Mouse (Mus musculus) CH12.LX (cell line): ENCODE measurements at regions not wholly inside any gene's neighbourhood (a gene's known extent, or its start where the extent isn't known, plus 50 kb on each side); places are given as distances from the start of the nearest gene placed in this dataset.

ENCODE experiments used
- DNase-seq: peaks from one replicate; pipeline ENCODE4 v3.0.0-alpha.2; 2013; ENCODE audit errors: extremely low read depth
- H3K27ac ChIP-seq: 2 replicates; pipeline ENCODE4 v1.5.1; 2012; ENCODE audit warnings: low read depth, mild to moderate bottlenecking, control low read depth, moderate library complexity; ENCODE audit not compliant: insufficient read depth
- H3K27me3 ChIP-seq: replicated peaks from 2 replicates; pipeline ENCODE3; 2012; ENCODE audit warnings: inconsistent platforms
- H3K36me3 ChIP-seq, 2 experiments: replicated peaks in 1 of 2; 2 replicates each; pipeline versions ENCODE3 to v1.6.1; 2012; ENCODE audit warnings: inconsistent platforms in 1 of 2, low read length in 1 of 2, mild to moderate bottlenecking in 1 of 2, mixed read lengths in 1 of 2, moderate library complexity in 1 of 2; ENCODE audit not compliant: control insufficient read depth in 1 of 2, insufficient read depth in 1 of 2
- H3K4me1 ChIP-seq, 2 experiments: 2 replicates each; pipeline ENCODE4 v1.6.1; 2012; ENCODE audit warnings: inconsistent platforms in 1 of 2, moderate library complexity in 1 of 2; ENCODE audit not compliant: insufficient read depth in 2 of 2, control insufficient read depth in 1 of 2
- H3K4me2 ChIP-seq: 2 replicates; pipeline ENCODE4 v1.6.1; 2012; ENCODE audit warnings: low read depth, mild to moderate bottlenecking, control low read depth; ENCODE audit not compliant: poor library complexity, insufficient read depth, severe bottlenecking
- H3K4me3 ChIP-seq, 3 experiments: fragments of 150-350 bp in 1 of 3; sonication (generic) in 1 of 3; replicated peaks in 1 of 3; 2 replicates each; pipeline versions ENCODE3 to v1.5.1; 2011 to 2012; ENCODE audit warnings: low read depth in 2 of 3, low read length in 2 of 3, mild to moderate bottlenecking in 2 of 3, moderate library complexity in 2 of 3, control low read depth in 1 of 3, improper control_type of control experiment in 1 of 3, inconsistent platforms in 1 of 3, mixed read lengths in 1 of 3; ENCODE audit not compliant: poor library complexity in 1 of 3
- H3K79me2 ChIP-seq: replicated peaks from 2 replicates; pipeline ENCODE4 v1.6.1; 2012; ENCODE audit warnings: mild to moderate bottlenecking, moderate library complexity; ENCODE audit not compliant: control insufficient read depth, poor library complexity, insufficient read depth, severe bottlenecking; ENCODE audit errors: extremely low read depth
- H3K9ac ChIP-seq: 2 replicates; pipeline ENCODE4 v1.6.1; 2012; ENCODE audit warnings: low read depth, mild to moderate bottlenecking, control low read depth, moderate library complexity; ENCODE audit not compliant: insufficient read depth
- H3K9me3 ChIP-seq: replicated peaks from 2 replicates; pipeline ENCODE3; 2012; ENCODE audit warnings: low read length, inconsistent platforms, mixed read lengths
- CHD1 ChIP-seq: IDR thresholded peaks from 2 replicates; pipeline ENCODE4 v1.6.1; 2012; ENCODE audit warnings: low read depth, low read length, improper control_type of control experiment, inconsistent platforms
- CHD2 ChIP-seq: IDR thresholded peaks from 2 replicates; pipeline ENCODE4 v1.6.1; 2011; ENCODE audit warnings: low read length, improper control_type of control experiment
- CTCF ChIP-seq, 2 experiments: IDR thresholded peaks in 1 of 2; conservative IDR thresholded peaks in 1 of 2; 2 replicates each; pipeline ENCODE4 v1.5.1; 2011 to 2012; ENCODE audit warnings: low read depth in 2 of 2, low read length in 2 of 2, improper control_type of control experiment in 1 of 2, inconsistent platforms in 1 of 2, mild to moderate bottlenecking in 1 of 2, moderate library complexity in 1 of 2
- E2F4 ChIP-seq: IDR thresholded peaks from 2 replicates; pipeline ENCODE4 v1.6.1; 2011; ENCODE audit warnings: low read depth, low read length, improper control_type of control experiment; ENCODE audit not compliant: insufficient replicate concordance
- ETS1 ChIP-seq: conservative IDR thresholded peaks from 2 replicates; pipeline ENCODE4 v1.6.1; 2012; ENCODE audit warnings: low read depth, mild to moderate bottlenecking, inconsistent platforms, low read length, improper control_type of control experiment, moderate library complexity
- GABPA ChIP-seq: IDR thresholded peaks from 2 replicates; pipeline ENCODE4 v1.6.1; 2012; ENCODE audit warnings: low read depth, low read length, improper control_type of control experiment, inconsistent platforms; ENCODE audit not compliant: insufficient replicate concordance
- HCFC1 ChIP-seq: IDR thresholded peaks from 2 replicates; pipeline ENCODE4 v1.6.1; 2012; ENCODE audit warnings: low read depth, mild to moderate bottlenecking, inconsistent platforms, low read length, improper control_type of control experiment
- JUN ChIP-seq: IDR thresholded peaks from 2 replicates; pipeline ENCODE4 v1.6.1; 2011; ENCODE audit warnings: low read depth, mild to moderate bottlenecking, low read length, improper control_type of control experiment, moderate library complexity; ENCODE audit not compliant: insufficient read depth
- MAZ ChIP-seq: IDR thresholded peaks from 2 replicates; pipeline ENCODE4 v1.6.1; 2012; ENCODE audit warnings: low read depth, mild to moderate bottlenecking, inconsistent platforms, low read length, improper control_type of control experiment, moderate library complexity
- MEF2A ChIP-seq: IDR thresholded peaks from 2 replicates; pipeline ENCODE4 v1.6.1; 2014; ENCODE audit warnings: low read depth, mild to moderate bottlenecking, inconsistent platforms, low read length, improper control_type of control experiment, borderline replicate concordance
- MXI1 ChIP-seq: IDR thresholded peaks from 2 replicates; pipeline ENCODE4 v1.6.1; 2011; ENCODE audit warnings: mild to moderate bottlenecking, low read depth, low read length, improper control_type of control experiment
- POLR2A ChIP-seq: IDR thresholded peaks from 2 replicates; pipeline ENCODE4 v1.6.1; 2011; ENCODE audit warnings: low read depth, mild to moderate bottlenecking, improper control_type of control experiment, low read length
- RCOR1 ChIP-seq: conservative IDR thresholded peaks from 2 replicates; pipeline ENCODE4 v1.6.1; 2012; ENCODE audit warnings: low read depth, mild to moderate bottlenecking, inconsistent platforms, low read length, improper control_type of control experiment
- SMC3 ChIP-seq: IDR thresholded peaks from 2 replicates; pipeline ENCODE4 v1.6.1; 2011; ENCODE audit warnings: low read depth, low read length, improper control_type of control experiment
- TBP ChIP-seq: conservative IDR thresholded peaks from 2 replicates; pipeline ENCODE4 v1.6.1; 2011; ENCODE audit warnings: low read depth, low read length, improper control_type of control experiment
- USF2 ChIP-seq: conservative IDR thresholded peaks from 2 replicates; pipeline ENCODE4 v1.6.1; 2011; ENCODE audit warnings: low read depth, low read length, improper control_type of control experiment
- ZC3H11A ChIP-seq: IDR thresholded peaks from 2 replicates; pipeline ENCODE4 v1.6.1; 2012; ENCODE audit warnings: low read depth, mild to moderate bottlenecking, inconsistent platforms, low read length, improper control_type of control experiment
- ZMIZ1 ChIP-seq: IDR thresholded peaks from 2 replicates; pipeline ENCODE4 v1.6.1; 2012; ENCODE audit warnings: low read depth, mild to moderate bottlenecking, inconsistent platforms, low read length, improper control_type of control experiment
- dilution Hi-C: fragments of 300-500 bp; cut with MboI; formaldehyde crosslinking; loops from 2 replicates; pipeline ENCODE4 v1.14.3; 2020; ENCODE audit warnings: low sequenced_read_pairs; ENCODE audit not compliant: extremely low pct_unique_long_range_greater_than_20kb, extremely low pct_ligation_motif_present
- in situ Hi-C: fragments of 300-500 bp; cut with MboI; formaldehyde crosslinking; loops from 3 replicates; pipeline ENCODE4 v1.14.3; 2019; ENCODE audit warnings: low sequenced_read_pairs, low pct_ligation_motif_present, low pct_unique_long_range_greater_than_20kb, mixed read lengths

DNA sequence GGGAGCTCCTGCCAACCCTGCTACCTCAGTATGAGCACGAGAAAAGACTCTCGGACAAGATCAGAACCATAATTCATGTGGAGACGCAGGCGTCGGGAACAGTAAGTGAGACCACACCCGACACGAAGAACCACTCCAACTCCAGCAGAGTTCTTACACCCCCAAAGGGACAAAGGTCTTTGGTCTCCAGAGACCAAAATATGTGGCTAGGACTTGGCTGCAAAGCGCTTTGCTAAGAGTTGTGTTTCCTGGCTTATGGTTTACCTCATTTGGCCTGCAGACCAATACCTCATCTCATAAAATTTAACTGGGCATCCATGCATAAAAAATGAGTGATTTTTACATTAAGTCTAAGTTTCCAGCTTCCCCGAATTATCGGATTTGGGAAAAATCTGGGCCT lies 85.2 kb upstream of the Alk start:
- Histone ChIP-seq H3K9ac (no peak overlapping the region), H3K4me1 (peaks cover 0 to 6% of the 10 kb centered on the region in 2 experiments; a peak in 2 of 4 replicates), H3K27me3 (peaks cover 2% of the 10 kb centered on the region), H3K36me3 (no peaks in the 10 kb centered on the region), H3K27ac (no peak overlapping the region), H3K4me3 (no peak overlapping the region), H3K4me2 (no peak overlapping the region), H3K79me2 (no peaks in the 10 kb centered on the region), H3K9me3 (no peaks in the 10 kb centered on the region)
- in situ Hi-C loops: no loop called here
- no peak for TF ChIP-seq CHD1
- no peak for TF ChIP-seq JUN
- no peak for TF ChIP-seq TBP
- TF ChIP-seq CHD2: no peak
- no peak for TF ChIP-seq CTCF (conservative IDR thresholded peaks at IDR 0.05 in 1 of 2, IDR thresholded peaks at IDR 0.05 in 1 of 2; ENCODE audit: low read depth in 2 of 2, low read length in 2 of 2)
- TF ChIP-seq ZC3H11A: no peak
- no peak for TF ChIP-seq SMC3
- DNase-seq: no peak
- dilution Hi-C loops: no loop called here

DNA sequence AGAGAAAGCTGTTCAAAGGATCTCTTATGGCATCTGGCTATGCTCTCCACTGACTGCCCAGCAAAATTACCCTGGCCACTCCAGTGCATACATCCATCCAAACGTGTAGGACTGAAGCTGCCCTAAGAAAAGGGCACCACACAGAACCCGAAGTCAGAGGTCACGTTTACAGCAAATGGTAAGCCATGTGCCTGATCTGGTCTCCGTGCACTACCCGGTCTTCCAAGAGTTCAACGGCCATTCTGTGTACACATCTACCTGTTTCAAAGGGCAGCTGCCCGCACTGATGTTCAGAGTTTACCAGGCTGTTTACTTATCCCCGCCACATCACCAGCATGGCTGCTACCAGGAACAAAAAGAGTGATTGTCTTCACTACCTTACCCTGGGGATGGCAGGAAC lies 84.4 kb upstream of the Alk start:
- dilution Hi-C loops: no loop called here
- Histone ChIP-seq H3K9me3 (no peaks in the 10 kb centered on the region), H3K79me2 (no peaks in the 10 kb centered on the region), H3K4me2 (no peak overlapping the region), H3K4me3 (no peak overlapping the region), H3K27ac (no peak overlapping the region), H3K27me3 (peaks cover 3% of the 10 kb centered on the region), H3K36me3 (no peaks in the 10 kb centered on the region), H3K4me1 (peaks cover 0 to 6% of the 10 kb centered on the region in 2 experiments; a peak in 2 of 4 replicates), H3K9ac (no peak overlapping the region)
- TF ChIP-seq USF2 (no peak), RCOR1 (no peak)
- in situ Hi-C loops: no loop called here
- DNase-seq: no peak

DNA sequence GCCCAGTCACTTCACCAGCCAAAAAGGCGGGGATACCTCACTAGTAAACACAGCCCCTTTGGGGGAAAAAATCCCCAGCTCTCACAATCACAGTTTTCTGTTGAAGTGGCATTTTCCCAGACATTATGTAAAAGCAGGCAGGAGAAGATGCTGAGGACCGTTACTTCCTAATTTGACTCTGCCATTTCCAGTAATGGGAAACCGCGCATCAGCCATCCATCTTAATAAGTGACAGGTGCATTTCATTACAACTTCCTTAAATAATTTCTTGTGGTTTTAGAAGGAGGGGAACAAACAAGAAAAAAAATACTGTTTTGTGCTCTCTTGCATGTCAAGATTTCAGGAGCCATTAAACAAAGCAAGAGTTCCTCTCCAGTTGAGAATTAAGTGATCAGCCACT lies 70.2 kb upstream of the Alk start:
- H3K79me2 ChIP-seq: no peaks in the 10 kb centered on the region
- dilution Hi-C loops (no loop called here), in situ Hi-C loops (no loop called here)
- peaks cover 16% of the 10 kb centered on the region for H3K27me3 ChIP-seq
- H3K4me3 ChIP-seq: no peak overlapping the region
- H3K36me3 ChIP-seq: no peaks in the 10 kb centered on the region
- H3K4me2 ChIP-seq: no peak overlapping the region
- DNase-seq: no peak
- H3K4me1 ChIP-seq: no peaks in the 10 kb centered on the region
- H3K9me3 ChIP-seq: no peaks in the 10 kb centered on the region
- H3K9ac ChIP-seq: no peak overlapping the region
- TF ChIP-seq MEF2A (no peak), CTCF (conservative IDR thresholded peaks at IDR 0.05 in 1 of 2, IDR thresholded peaks at IDR 0.05 in 1 of 2; ENCODE audit: low read depth in 2 of 2, low read length in 2 of 2) (no peak), GABPA (no peak), ETS1 (no peak), E2F4 (no peak), MAZ (no peak), CHD2 (no peak), POLR2A (no peak), RCOR1 (no peak), MXI1 (no peak), HCFC1 (no peak), ZMIZ1 (no peak)
- TF ChIP-seq, all 38 proteins: peak for 0
- no peak overlapping the region for H3K27ac ChIP-seq
